Mouse (Mus musculus) gastrocnemius, postnatal 14 days (tissue): ENCODE data around the gene Speer4e. TPM values are rescaled to one million over a fixed set of nuclear protein-coding genes. Genes with fewer than 3 reads are reported as not detected.
"Not testable (repeated sequence)": the region's sequence is repeated elsewhere in the genome, so short reads cannot be mapped to it uniquely, and the experiment has no call there.

Experiments
- DNase-seq: peaks from one replicate; pipeline ENCODE4 v3.0.0; 2021; ENCODE audit warnings: mixed read lengths
- intact Hi-C: fragments of 180-260 bp; cut with DNase I; formaldehyde crosslinking; loops from one replicate; pipeline ENCODE4 v1.15.1; 2025; ENCODE audit warnings: low total_unique reads
- total RNA-seq, 2 experiments: library from RNA; stranded (reverse); gene quantifications; 2 replicates each; pipeline ENCODE4 v1.2.3; 2021

The Speer4e gene
- total RNA-seq, 2 experiments from 2014 or later: not detected

DNA sequence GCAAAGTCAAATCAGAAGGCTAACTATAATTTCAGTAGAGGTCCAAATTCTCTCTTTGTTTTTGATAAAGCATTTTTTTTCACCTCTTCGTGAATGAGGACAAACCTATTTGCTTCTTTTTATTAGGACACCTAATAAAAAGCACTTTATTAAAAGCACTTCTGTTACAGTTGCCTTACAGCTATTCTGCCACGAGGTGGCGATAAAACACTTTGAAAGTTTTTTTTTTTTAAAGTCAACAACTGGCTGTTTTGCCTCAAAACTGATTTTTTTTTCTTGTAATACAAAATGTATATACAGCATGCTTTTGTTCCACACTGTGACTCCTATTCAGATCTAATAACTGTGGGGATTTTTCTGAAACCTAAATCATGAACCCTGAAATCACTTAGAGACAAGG is 34.7 kb downstream of the Speer4e start:
- intact Hi-C loops: not testable (repeated sequence)

GRCm38 (mm10) chr5:14892242-14892641 is 46.0 kb downstream of the Speer4e start:
- intact Hi-C loops: no loop called here
- no peak for DNase-seq

More for the DNA sequence above, 34.7 kb downstream of the Speer4e start:
- not testable (repeated sequence) for DNase-seq

DNA sequence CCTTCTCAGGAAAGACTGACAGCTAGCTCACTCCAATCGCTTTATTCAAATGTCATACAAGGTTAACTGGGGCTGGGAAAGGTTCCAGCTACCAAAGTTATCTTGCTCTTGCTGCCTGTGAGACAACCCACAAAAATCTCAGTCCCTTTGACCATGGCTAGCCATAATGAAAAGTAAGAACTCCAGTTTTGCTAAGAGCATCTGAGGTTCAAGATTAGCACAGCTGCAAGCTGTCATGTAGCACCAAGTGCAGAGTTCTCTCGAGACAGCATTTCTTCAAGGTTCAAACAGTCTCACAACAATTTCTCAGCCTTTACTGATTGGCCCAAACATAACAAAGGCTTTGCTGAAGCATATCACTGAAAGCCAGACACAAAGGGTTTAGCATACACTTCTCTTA is 52.9 kb downstream of the Speer4e start:
- intact Hi-C loops, DNase-seq: not testable (repeated sequence)

Other genes starting within 250 kb of the Speer4e start
- not detected for gene Gm9758, start 23.5 kb downstream of the Speer4e start, total RNA-seq
- gene Gm10354, start 40.5 kb upstream of the Speer4e start, total RNA-seq: not detected
- gene Gm17019, start 94.6 kb upstream of the Speer4e start, total RNA-seq: not detected